Mouse (Mus musculus) kidney, adult 2 months (tissue): ENCODE measurements around the gene Ncmap. TPM values are rescaled to one million over a fixed set of nuclear protein-coding genes. Genes with fewer than 3 reads are reported as not detected.
A peak's percentile ranks its signal among the peaks of the same experiment; 100 is the strongest.

Experiments used
- DNase-seq: peaks from one replicate; pipeline ENCODE4 v3.0.0; 2021
- H3K27ac ChIP-seq: fragments of 200-500 bp; 2 replicates; pipeline ENCODE4 v1.5.1; 2012; ENCODE audit warnings: low read depth, low read length, control low read depth, inconsistent platforms; ENCODE audit not compliant: insufficient read depth
- H3K27me3 ChIP-seq: fragments of 200-500 bp; replicated peaks from 2 replicates; pipeline ENCODE4 v1.6.1; 2012; ENCODE audit warnings: mild to moderate bottlenecking, moderate library complexity, low read length, inconsistent platforms; ENCODE audit not compliant: control insufficient read depth, insufficient read depth
- H3K36me3 ChIP-seq: fragments of 200-500 bp; 2 replicates; pipeline ENCODE4 v1.6.1; 2012; ENCODE audit warnings: mild to moderate bottlenecking, moderate library complexity, low read length, inconsistent platforms; ENCODE audit not compliant: control insufficient read depth, insufficient read depth
- H3K4me1 ChIP-seq: fragments of 200-500 bp; 2 replicates; pipeline ENCODE4 v1.6.1; 2011; ENCODE audit warnings: low read length; ENCODE audit not compliant: control insufficient read depth, insufficient read depth
- H3K4me3 ChIP-seq: fragments of 200-500 bp; 2 replicates; pipeline ENCODE4 v1.5.1; 2011; ENCODE audit warnings: mild to moderate bottlenecking, low read depth, low read length, control low read depth; ENCODE audit not compliant: insufficient read depth
- CTCF ChIP-seq: fragments of 200-500 bp; conservative IDR thresholded peaks from 2 replicates; pipeline ENCODE4 v1.5.1; 2011; ENCODE audit warnings: low read depth, mild to moderate bottlenecking, control low read depth, low read length, moderate library complexity, mixed read lengths; ENCODE audit not compliant: insufficient read depth, insufficient read length
- POLR2A ChIP-seq: fragments of 200-500 bp; IDR thresholded peaks from one replicate; pipeline ENCODE4 v1.6.1; 2011; ENCODE audit warnings: low read depth, low read length, control low read depth
- WGBS: fragments of 180-500 bp; shearing (Covaris S2); methylation state at CpG from one replicate; pipeline ENCODE4 v1.1.7; 2018; 5-methylcytosine and 5-hydroxymethylcytosine counted together
- polyA plus RNA-seq: library from polyadenylated mRNA; depleted of rRNA; stranded (reverse); fragments of >200 nt; gene quantifications from 2 replicates; pipeline ENCODE4 v1.2.3, GENCODE M21; 2012

Ncmap gene
- polyA plus RNA-seq, 1 experiment: 0.88 TPM

GRCm38 (mm10) chr4:135433443-135434394 lies 35.7 kb upstream of the Ncmap start, which contains the start of gene Rcan3:
Gene Rcan3, minus strand, starts transcription at chr4:135433853.
- no peaks in the 10 kb centered on the region for H3K27me3 ChIP-seq
- DNase-seq: peak; percentile 88
- WGBS: under 1% methylated on average over 68 of the region's 79 CpGs
- H3K36me3 ChIP-seq: no peaks in the 10 kb centered on the region
- H3K4me3 ChIP-seq: peak within 1 kb of the TSS; percentile 81
- TF ChIP-seq CTCF (no peak), POLR2A (no peak)
- H3K27ac ChIP-seq: peak within 1 kb of the TSS; percentile 79
- H3K4me1 ChIP-seq: 0 out of 2 replicates have a peak, but pooled peaks cover 4% of the 10 kb centered on the region

DNA sequence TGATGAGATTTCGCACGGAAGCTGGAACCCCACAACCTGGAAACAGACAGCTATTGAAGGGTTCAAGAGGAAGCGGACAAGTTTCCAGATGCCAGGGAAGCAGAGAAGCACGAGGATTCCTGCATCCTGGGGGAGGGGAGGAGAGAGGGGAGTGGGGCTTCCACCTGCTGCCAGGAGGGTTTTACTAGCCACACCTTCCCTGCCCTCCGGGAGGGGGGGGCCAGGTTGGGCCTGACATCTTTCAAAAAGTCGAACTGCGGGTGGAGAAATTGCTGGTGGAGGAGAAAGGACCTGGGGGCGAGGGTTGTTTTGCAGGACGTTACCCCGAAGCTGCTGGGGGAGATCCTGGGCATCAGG lies 35.0 kb upstream of the Ncmap start:
- peak overlapping the region; percentile 81 for H3K4me3 ChIP-seq
- WGBS: 16% methylated on average over 10 of the region's 10 CpGs
- 0 out of 2 replicates have a peak, but pooled peaks cover 4% of the 10 kb centered on the region for H3K4me1 ChIP-seq
- DNase-seq: no peak
- H3K27me3 ChIP-seq: no peaks in the 10 kb centered on the region
- H3K36me3 ChIP-seq: no peaks in the 10 kb centered on the region
- TF ChIP-seq POLR2A: no peak
- TF ChIP-seq CTCF: no peak
- H3K27ac ChIP-seq: peak overlapping the region; percentile 53; the same call in 1 of the 2 replicates

DNA sequence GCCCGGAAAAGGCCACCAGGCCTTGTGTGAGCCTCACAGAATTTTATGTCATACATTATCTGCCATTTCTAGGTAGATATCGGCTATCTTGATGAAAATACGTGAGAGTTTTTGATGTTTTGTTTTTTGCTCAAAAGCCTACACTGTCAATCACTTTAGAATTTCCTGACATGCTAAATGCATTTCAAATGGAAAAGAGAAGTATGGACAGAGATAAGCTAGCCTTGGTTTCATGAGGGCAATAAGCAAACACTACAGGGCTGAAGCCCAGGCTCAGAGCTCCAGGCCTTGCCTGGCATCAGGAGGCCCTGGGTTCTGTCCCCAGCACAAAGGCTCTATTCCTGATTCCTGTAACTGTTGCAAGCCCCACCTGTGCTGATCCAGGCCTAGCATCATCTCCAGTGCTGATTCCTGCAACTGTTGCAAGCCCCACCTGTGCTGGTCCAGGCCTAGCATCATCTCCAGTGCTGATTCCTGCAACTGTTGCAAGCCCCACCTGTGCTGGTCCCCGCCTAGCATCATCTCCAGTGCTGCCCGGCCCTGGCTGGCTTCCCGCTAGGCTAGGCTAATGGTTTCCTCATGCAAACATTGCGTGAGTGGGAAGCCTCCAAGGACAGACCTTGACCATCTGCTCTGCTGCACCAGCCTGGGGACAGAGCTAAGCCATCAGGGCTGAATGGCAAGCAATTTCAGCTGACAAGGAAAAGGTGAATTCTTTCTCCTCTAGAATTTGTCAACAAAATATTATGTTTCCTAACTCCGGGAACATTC lies 32.1 kb upstream of the Ncmap start:
- TF ChIP-seq CTCF: no peak
- TF ChIP-seq POLR2A: no peak
- WGBS: 83% methylated on average over 8 of the region's 8 CpGs
- H3K36me3 ChIP-seq: no peaks in the 10 kb centered on the region
- 0 out of 2 replicates have a peak, but pooled peaks cover 4% of the 10 kb centered on the region for H3K4me1 ChIP-seq
- H3K4me3 ChIP-seq: no peak overlapping the region
- no peaks in the 10 kb centered on the region for H3K27me3 ChIP-seq
- no peak overlapping the region for H3K27ac ChIP-seq
- DNase-seq: no peak

DNA sequence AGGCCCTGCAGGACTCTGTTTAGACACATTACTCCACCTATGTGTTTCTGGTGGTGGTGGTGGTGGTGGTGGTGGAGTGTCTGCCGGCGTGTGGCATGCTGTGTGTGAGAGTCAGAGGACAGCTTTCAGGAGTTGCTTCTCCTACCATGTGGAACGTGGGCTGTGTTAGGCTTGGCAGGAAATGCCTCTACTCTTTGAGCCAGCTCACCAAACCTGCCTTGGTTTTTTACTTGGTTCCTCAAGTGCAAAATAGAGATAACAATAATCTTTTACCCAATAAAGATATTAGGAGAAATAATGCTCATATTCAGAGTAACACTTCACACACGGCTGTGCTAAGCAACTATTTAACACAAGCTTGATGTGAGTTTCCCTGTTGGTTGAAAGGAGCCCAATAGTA lies 31.4 kb upstream of the Ncmap start:
- H3K27ac ChIP-seq: no peak overlapping the region
- TF ChIP-seq POLR2A: no peak
- TF ChIP-seq CTCF: no peak
- 0 out of 2 replicates have a peak, but pooled peaks cover under 1% of the 10 kb centered on the region for H3K4me1 ChIP-seq
- DNase-seq: no peak
- 66% methylated on average over 4 of the region's 4 CpGs for WGBS
- H3K4me3 ChIP-seq: no peak overlapping the region
- no peaks in the 10 kb centered on the region for H3K36me3 ChIP-seq
- no peaks in the 10 kb centered on the region for H3K27me3 ChIP-seq

DNA sequence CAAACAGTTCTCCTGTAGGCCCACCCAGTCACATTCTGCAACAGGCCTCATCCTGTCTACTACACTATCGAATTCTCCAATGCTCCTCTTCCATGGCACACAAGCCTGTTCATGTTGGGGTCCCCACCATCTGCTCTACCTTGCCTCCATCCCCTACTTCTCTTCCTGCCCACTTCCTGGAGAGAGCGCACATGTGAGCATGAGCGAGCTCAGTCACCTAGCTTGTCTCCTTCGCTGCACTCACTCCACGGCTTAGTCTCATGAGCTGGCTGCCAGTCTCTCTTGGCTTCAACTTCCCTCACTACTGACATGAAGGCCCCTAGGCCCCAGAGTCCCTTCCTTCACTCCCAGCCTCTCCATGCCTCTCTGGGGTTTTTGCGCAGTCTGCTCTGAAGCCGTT lies 28.6 kb upstream of the Ncmap start:
- no peaks in the 10 kb centered on the region for H3K4me1 ChIP-seq
- H3K36me3 ChIP-seq: no peaks in the 10 kb centered on the region
- H3K4me3 ChIP-seq: no peak overlapping the region
- no peak overlapping the region for H3K27ac ChIP-seq
- no peaks in the 10 kb centered on the region for H3K27me3 ChIP-seq
- TF ChIP-seq CTCF (no peak), POLR2A (no peak)
- 93% methylated on average over 7 of the region's 7 CpGs for WGBS
- no peak for DNase-seq

DNA sequence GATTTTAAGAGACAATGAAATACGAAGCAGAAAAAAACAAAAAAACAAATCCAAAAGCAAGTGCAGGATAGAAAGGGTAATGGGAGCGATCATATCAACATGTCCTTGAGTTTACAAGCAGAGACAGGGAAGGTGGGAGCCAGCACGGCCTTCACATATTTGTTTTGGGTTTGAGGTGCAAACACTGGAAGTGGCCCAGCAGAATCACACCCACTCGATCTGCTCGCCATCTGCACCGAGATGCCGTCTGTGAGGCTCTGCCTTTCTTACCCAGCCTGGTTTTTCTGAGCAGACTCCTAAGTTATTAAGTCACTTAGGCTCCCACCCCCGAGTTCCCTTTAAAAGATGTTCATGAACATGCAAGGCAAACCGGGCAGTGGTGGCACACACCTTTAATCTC lies 27.6 kb upstream of the Ncmap start:
- no peak for DNase-seq
- TF ChIP-seq POLR2A: no peak
- TF ChIP-seq CTCF: no peak
- no peak overlapping the region for H3K4me3 ChIP-seq
- H3K27ac ChIP-seq: no peak overlapping the region
- H3K27me3 ChIP-seq: no peaks in the 10 kb centered on the region
- H3K4me1 ChIP-seq: no peaks in the 10 kb centered on the region
- 86% methylated on average over 9 of the region's 9 CpGs for WGBS
- H3K36me3 ChIP-seq: no peaks in the 10 kb centered on the region

GRCm38 (mm10) chr4:135420961-135421360 lies 22.9 kb upstream of the Ncmap start:
- no peaks in the 10 kb centered on the region for H3K27me3 ChIP-seq
- WGBS: 91% methylated on average over 13 of the region's 13 CpGs
- TF ChIP-seq POLR2A (no peak), CTCF (no peak)
- no peaks in the 10 kb centered on the region for H3K36me3 ChIP-seq
- no peaks in the 10 kb centered on the region for H3K4me1 ChIP-seq
- no peak overlapping the region for H3K4me3 ChIP-seq
- H3K27ac ChIP-seq: no peak overlapping the region
- DNase-seq: no peak
